Mouse (Mus musculus) liver, embryonic 14.5 days (tissue): ENCODE results near the gene Erp29. TPM values are rescaled to one million over a fixed set of nuclear protein-coding genes. Genes with fewer than 3 reads are reported as not detected.

ENCODE experiments used
- ATAC-seq: fragments of 200-750 bp; cut with Nextera tagmentation; 2 replicates; pipeline ENCODE4 v1.8.0; 2017; ENCODE audit warnings: moderate number of reproducible peaks, mild to moderate bottlenecking, moderate library complexity; ENCODE audit not compliant: insufficient read depth
- DNase-seq, 3 experiments: peaks; one replicate each; pipeline ENCODE4 v3.0.0-alpha.2; 2012 to 2013; ENCODE audit warnings: low read depth in 3 of 3, low spot score in 3 of 3
- H3K27ac ChIP-seq: fragments of 300-500 bp; sonication (generic); 2 replicates; pipeline ENCODE4 v1.5.1; 2014; ENCODE audit warnings: moderate library complexity, mild to moderate bottlenecking, control low read depth, inconsistent platforms
- H3K27me3 ChIP-seq: fragments of 300-500 bp; sonication (generic); 2 replicates; pipeline ENCODE4 v1.6.1; 2014; ENCODE audit warnings: mild to moderate bottlenecking, low read length, moderate library complexity; ENCODE audit not compliant: control insufficient read depth, insufficient read depth
- H3K36me3 ChIP-seq: fragments of 300-500 bp; sonication (generic); replicated peaks from 2 replicates; pipeline ENCODE4 v1.6.1; 2014; ENCODE audit warnings: low read depth; ENCODE audit not compliant: control insufficient read depth, insufficient read depth
- H3K4me1 ChIP-seq, 2 experiments: fragments of 200-500 bp in 1 of 2; fragments of 300-500 bp in 1 of 2; sonication (generic) in 1 of 2; replicated peaks; 2 replicates each; pipeline ENCODE4 v1.6.1; 2012 to 2014; ENCODE audit warnings: antibody characterized with exemption in 1 of 2, inconsistent platforms in 1 of 2, low read length in 1 of 2; ENCODE audit not compliant: control insufficient read depth in 2 of 2, insufficient read depth in 2 of 2
- H3K4me2 ChIP-seq: fragments of 300-500 bp; sonication (generic); 2 replicates; pipeline ENCODE4 v1.6.1; 2014; ENCODE audit warnings: low read depth, mild to moderate bottlenecking, control low read depth, moderate library complexity
- H3K4me3 ChIP-seq, 2 experiments: fragments of 200-500 bp in 1 of 2; fragments of 300-500 bp in 1 of 2; sonication (generic) in 1 of 2; 2 replicates each; pipeline ENCODE4 v1.5.1; 2012 to 2014; ENCODE audit warnings: low read depth in 2 of 2, low read length in 2 of 2, mild to moderate bottlenecking in 2 of 2, control low read depth in 1 of 2, inconsistent platforms in 1 of 2, moderate library complexity in 1 of 2; ENCODE audit not compliant: insufficient read depth in 1 of 2
- H3K9ac ChIP-seq: fragments of 300-500 bp; sonication (generic); replicated peaks from 2 replicates; pipeline ENCODE4 v1.6.1; 2014; ENCODE audit warnings: mild to moderate bottlenecking, control low read depth, moderate library complexity
- H3K9me3 ChIP-seq: fragments of 300-500 bp; sonication (generic); 2 replicates; pipeline ENCODE4 v1.6.1; 2016; ENCODE audit warnings: low read length, mixed read lengths; ENCODE audit not compliant: control insufficient read depth
- CTCF ChIP-seq: IDR thresholded peaks from 2 replicates; pipeline ENCODE4 v1.5.1; 2016; ENCODE audit warnings: antibody characterized with exemption, low read depth, control low read depth
- EP300 ChIP-seq: IDR thresholded peaks from 2 replicates; pipeline ENCODE4 v1.6.1; 2016; ENCODE audit warnings: antibody characterized with exemption, low read depth
- WGBS: fragments of 180-500 bp; shearing (Covaris S2); extraction: QIAGEN DNeasy Blood & Tissue Kit; methylation state at CpG from one replicate; pipeline ENCODE4 v1.1.7; 2014; ENCODE audit not compliant: insufficient replicate concordance; 5-methylcytosine and 5-hydroxymethylcytosine counted together
- polyA plus RNA-seq, 2 experiments: library from polyadenylated mRNA; depleted of rRNA in 1 of 2; stranded (reverse) in 1 of 2; unstranded in 1 of 2; fragments of >200 nt; fragmentation: Nextera tagmentation in 1 of 2; extraction: Ambion mirVana in 1 of 2; gene quantifications; 2 replicates each; pipeline versions ENCODE4 v1.2.1 to v1.2.3; 2012 to 2014

Gene Erp29
- polyA plus RNA-seq, 2 experiments = 63.7 to 74.9 TPM

DNA sequence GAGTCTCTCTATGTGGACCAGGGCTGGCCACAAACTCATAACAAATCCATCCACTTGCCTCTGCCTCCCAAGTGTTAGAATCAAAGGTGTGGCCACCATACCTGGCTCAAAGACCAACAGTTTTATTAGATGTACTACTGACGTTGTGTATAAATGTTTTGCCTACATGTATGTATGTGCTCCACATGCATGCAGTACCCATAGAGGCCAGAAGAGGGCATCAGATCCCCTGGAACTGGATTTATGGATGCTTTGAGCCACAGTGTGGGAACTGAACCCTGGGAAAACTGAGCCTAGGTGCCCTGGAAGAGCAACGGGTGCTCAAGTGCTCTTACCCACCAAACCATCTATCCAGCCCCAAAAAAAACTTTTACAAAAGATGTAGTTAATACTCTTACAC is 71.6 kb downstream of the Erp29 start:
- TF ChIP-seq CTCF (peak; percentile 75), EP300 (no peak)
- Histone ChIP-seq H3K9ac (no peak overlapping the region), H3K27ac (no peak overlapping the region), H3K36me3 (peaks cover 10% of the 10 kb centered on the region), H3K9me3 (no peaks in the 10 kb centered on the region), H3K4me1 (peaks cover 4 to 5% of the 10 kb centered on the region in 2 experiments; a peak in 3 of 4 replicates), H3K27me3 (no peaks in the 10 kb centered on the region), H3K4me3 (no peak overlapping the region), H3K4me2 (no peak overlapping the region)
- ATAC-seq = no peak
- no peak for DNase-seq
- WGBS = 75% methylated on average over 2 of the region's 2 CpGs

DNA sequence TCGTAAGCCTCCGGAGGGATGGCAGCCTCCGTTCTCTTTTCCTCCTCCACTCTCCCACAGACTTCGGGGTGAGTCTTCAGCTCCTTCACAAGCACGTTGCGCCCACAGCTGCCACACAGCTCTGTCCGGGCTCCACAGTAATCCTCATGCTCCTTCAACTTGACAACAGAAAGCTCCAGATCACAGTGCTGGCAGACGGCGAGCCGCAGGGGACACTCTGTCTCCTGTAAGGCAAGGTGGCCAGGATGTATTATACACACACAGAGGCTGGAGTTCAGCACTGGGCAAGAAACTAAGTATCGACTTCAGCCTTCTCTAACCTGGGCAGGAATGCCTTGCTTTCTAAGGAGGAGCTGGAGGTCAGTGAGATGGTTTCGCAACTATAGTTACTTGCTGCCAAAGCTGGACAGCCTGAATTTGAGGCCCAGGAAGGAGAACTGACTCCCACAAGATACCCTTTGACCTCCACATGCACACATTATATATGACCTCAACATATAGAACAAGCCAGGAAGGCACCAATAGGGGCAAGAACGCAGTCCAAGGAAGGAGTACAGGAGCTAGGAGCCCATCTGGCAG is 73.5 kb downstream of the Erp29 start:
- WGBS = 86% methylated on average over 13 of the region's 13 CpGs
- DNase-seq (no peak), ATAC-seq (no peak)
- no peak for TF ChIP-seq CTCF
- H3K27me3 ChIP-seq = no peaks in the 10 kb centered on the region
- H3K4me3 ChIP-seq = no peak overlapping the region
- H3K36me3 ChIP-seq = peaks cover 18% of the 10 kb centered on the region
- H3K4me1 ChIP-seq = no peaks in the 10 kb centered on the region; a peak in 1 of 4 replicates
- H3K4me2 ChIP-seq = no peak overlapping the region
- H3K9ac ChIP-seq = no peak overlapping the region
- no peak overlapping the region for H3K27ac ChIP-seq
- no peaks in the 10 kb centered on the region for H3K9me3 ChIP-seq

Other genes starting within 250 kb of the Erp29 start
- 403 and 658 TPM in 2 replicates for gene Rpl6, start 248.0 kb downstream of the Erp29 start, polyA plus RNA-seq (2012; rRNA removed)
- gene Rpl6, start 248.0 kb downstream of the Erp29 start, polyA plus RNA-seq (2014; fragmentation: Nextera tagmentation; extraction: Ambion mirVana) = 477 and 488 TPM in 2 replicates
- gene Hectd4, start 232.3 kb downstream of the Erp29 start, polyA plus RNA-seq (2012; rRNA removed) = 15.8 and 16.1 TPM in 2 replicates
- 11.1 and 11.2 TPM in 2 replicates for gene Hectd4, start 232.3 kb downstream of the Erp29 start, polyA plus RNA-seq (2014; fragmentation: Nextera tagmentation; extraction: Ambion mirVana)
- gene Trafd1, start 66.9 kb downstream of the Erp29 start, polyA plus RNA-seq (2012; rRNA removed) = 17.8 and 18.4 TPM in 2 replicates
- gene Trafd1, start 66.9 kb downstream of the Erp29 start, polyA plus RNA-seq (2014; fragmentation: Nextera tagmentation; extraction: Ambion mirVana) = 16.6 and 17.1 TPM in 2 replicates
- gene Naa25, start 54.6 kb downstream of the Erp29 start, polyA plus RNA-seq (2012; rRNA removed) = 6.2 and 8.8 TPM in 2 replicates
- 18.5 and 23.6 TPM in 2 replicates for gene Naa25, start 54.6 kb downstream of the Erp29 start, polyA plus RNA-seq (2014; fragmentation: Nextera tagmentation; extraction: Ambion mirVana)
- gene Tmem116, start 613 bp downstream of the Erp29 start, polyA plus RNA-seq (2012; rRNA removed) = 0.46 and 0.69 TPM in 2 replicates
- gene Tmem116, start 613 bp downstream of the Erp29 start, polyA plus RNA-seq (2014; fragmentation: Nextera tagmentation; extraction: Ambion mirVana) = 0.57 and 1.0 TPM in 2 replicates
- not detected in 2 replicates for gene Adam1b, start 50.9 kb upstream of the Erp29 start, polyA plus RNA-seq (2012; rRNA removed)
- not detected in 2 replicates for gene Adam1b, start 50.9 kb upstream of the Erp29 start, polyA plus RNA-seq (2014; fragmentation: Nextera tagmentation; extraction: Ambion mirVana)
- gene Adam1a, start 93.0 kb upstream of the Erp29 start, polyA plus RNA-seq (2012; rRNA removed) = 1.5 and 1.6 TPM in 2 replicates
- gene Adam1a, start 93.0 kb upstream of the Erp29 start, polyA plus RNA-seq (2014; fragmentation: Nextera tagmentation; extraction: Ambion mirVana) = 0.20 and 0.28 TPM in 2 replicates
- 0.07 TPM in 1 of 2 replicates, not detected in the other for gene Gm42878, start 93.0 kb upstream of the Erp29 start, polyA plus RNA-seq (2012; rRNA removed)
- not detected in 2 replicates for gene Gm42878, start 93.0 kb upstream of the Erp29 start, polyA plus RNA-seq (2014; fragmentation: Nextera tagmentation; extraction: Ambion mirVana)
- gene Mapkapk5, start 93.4 kb upstream of the Erp29 start, polyA plus RNA-seq (2012; rRNA removed) = 27.2 and 43.4 TPM in 2 replicates
- 22.8 and 31.4 TPM in 2 replicates for gene Mapkapk5, start 93.4 kb upstream of the Erp29 start, polyA plus RNA-seq (2014; fragmentation: Nextera tagmentation; extraction: Ambion mirVana)
- 113 and 157 TPM in 2 replicates for gene Aldh2, start 141.3 kb upstream of the Erp29 start, polyA plus RNA-seq (2012; rRNA removed)
- gene Aldh2, start 141.3 kb upstream of the Erp29 start, polyA plus RNA-seq (2014; fragmentation: Nextera tagmentation; extraction: Ambion mirVana) = 48.1 and 61.7 TPM in 2 replicates
- gene Acad12, start 166.4 kb upstream of the Erp29 start, polyA plus RNA-seq (2012; rRNA removed) = 0.81 and 1.1 TPM in 2 replicates
- gene Acad12, start 166.4 kb upstream of the Erp29 start, polyA plus RNA-seq (2014; fragmentation: Nextera tagmentation; extraction: Ambion mirVana) = 0.69 and 0.87 TPM in 2 replicates
- gene Acad10, start 208.0 kb upstream of the Erp29 start, polyA plus RNA-seq (2012; rRNA removed) = 1.6 and 1.7 TPM in 2 replicates
- 2.2 and 2.6 TPM in 2 replicates for gene Acad10, start 208.0 kb upstream of the Erp29 start, polyA plus RNA-seq (2014; fragmentation: Nextera tagmentation; extraction: Ambion mirVana)
- 9.7 and 12.5 TPM in 2 replicates for gene Brap, start 208.1 kb upstream of the Erp29 start, polyA plus RNA-seq (2012; rRNA removed)
- gene Brap, start 208.1 kb upstream of the Erp29 start, polyA plus RNA-seq (2014; fragmentation: Nextera tagmentation; extraction: Ambion mirVana) = 22.7 and 22.9 TPM in 2 replicates